Mouse (Mus musculus) ES-E14 (cell line): Measurements from ENCODE around the gene Sh3bp4.

Source experiments
- CHD2 ChIP-seq: IDR thresholded peaks from 2 replicates; pipeline ENCODE4 v1.6.1; 2014; ENCODE audit warnings: mild to moderate bottlenecking, low read depth, low read length, inconsistent platforms
- HCFC1 ChIP-seq: IDR thresholded peaks from 2 replicates; pipeline ENCODE4 v1.6.1; 2012; ENCODE audit warnings: low read length, inconsistent platforms, borderline replicate concordance; ENCODE audit not compliant: insufficient read depth
- MAFK ChIP-seq: IDR thresholded peaks from 2 replicates; pipeline ENCODE4 v1.6.1; 2014; ENCODE audit warnings: mild to moderate bottlenecking, low read depth, low read length, inconsistent platforms; ENCODE audit not compliant: insufficient read depth
- ZC3H11A ChIP-seq: IDR thresholded peaks from 2 replicates; pipeline ENCODE4 v1.6.1; 2012; ENCODE audit warnings: low read depth, mild to moderate bottlenecking, inconsistent platforms, low read length, borderline replicate concordance
- ZNF384 ChIP-seq: IDR thresholded peaks from 2 replicates; pipeline ENCODE4 v1.6.1; 2012; ENCODE audit warnings: low read depth, low read length, inconsistent platforms

DNA sequence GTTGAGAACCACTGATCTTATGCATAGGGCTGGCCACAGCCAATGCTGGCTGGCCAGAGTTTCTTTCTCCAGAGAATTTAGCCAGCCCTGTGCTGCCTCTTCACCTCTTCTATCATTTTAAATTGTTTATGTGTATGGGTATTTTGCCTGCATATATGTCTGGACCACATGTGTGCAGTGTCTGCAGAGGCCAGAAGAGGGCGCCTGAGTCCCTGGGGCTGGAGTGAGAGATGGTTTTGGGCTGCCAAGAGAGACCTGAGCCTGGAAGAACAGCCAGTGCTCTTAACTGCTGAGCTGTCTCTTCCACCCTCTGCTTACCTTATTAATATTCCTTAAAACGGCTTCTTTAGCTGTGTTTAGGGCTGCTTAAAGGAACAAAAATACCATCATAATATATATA, 105.1 kb downstream of the Sh3bp4 start:
- TF ChIP-seq CHD2 (no peak), ZNF384 (no peak), ZC3H11A (peak; percentile 75), HCFC1 (no peak), MAFK (no peak)
